Mouse (Mus musculus) heart, postnatal 0 days (tissue): ENCODE results near the gene Lgr5. TPM values are rescaled to one million over a fixed set of nuclear protein-coding genes. Genes with fewer than 3 reads are reported as not detected.
A peak's percentile ranks its signal among the peaks of the same experiment; 100 is the strongest.

Experiments used
- ATAC-seq: fragments of 200-750 bp; cut with Nextera tagmentation; 2 replicates; pipeline ENCODE4 v1.8.0; 2017; ENCODE audit warnings: low read depth, moderate number of reproducible peaks, moderate library complexity; ENCODE audit not compliant: insufficient read depth
- DNase-seq: peaks from one replicate; pipeline ENCODE4 v3.0.0-alpha.2; 2016; ENCODE audit warnings: low spot score
- H3K27ac ChIP-seq: fragments of 300-500 bp; sonication (generic); 2 replicates; pipeline ENCODE4 v1.5.1; 2014; ENCODE audit warnings: low read depth, mild to moderate bottlenecking
- H3K27me3 ChIP-seq: fragments of 300-500 bp; sonication (generic); 2 replicates; pipeline ENCODE4 v1.6.1; 2014; ENCODE audit warnings: low read length, mixed read lengths; ENCODE audit not compliant: control insufficient read depth, insufficient read depth
- H3K36me3 ChIP-seq: fragments of 300-500 bp; sonication (generic); replicated peaks from 2 replicates; pipeline ENCODE4 v1.6.1; 2014; ENCODE audit warnings: low read length, mixed read lengths; ENCODE audit not compliant: control insufficient read depth, insufficient read depth
- H3K4me1 ChIP-seq: fragments of 300-500 bp; sonication (generic); 2 replicates; pipeline ENCODE4 v1.6.1; 2014; ENCODE audit warnings: antibody characterized with exemption; ENCODE audit not compliant: control insufficient read depth, insufficient read depth
- H3K4me2 ChIP-seq: fragments of 300-500 bp; sonication (generic); 2 replicates; pipeline ENCODE4 v1.6.1; 2014; ENCODE audit warnings: low read depth, mild to moderate bottlenecking, low read length, moderate library complexity
- H3K4me3 ChIP-seq: fragments of 300-500 bp; sonication (generic); 2 replicates; pipeline ENCODE4 v1.5.1; 2014; ENCODE audit warnings: low read depth, low read length
- H3K9ac ChIP-seq: fragments of 300-500 bp; sonication (generic); replicated peaks from 2 replicates; pipeline ENCODE4 v1.6.1; 2014; ENCODE audit warnings: low read depth, low read length, mixed read lengths
- H3K9me3 ChIP-seq: fragments of 300-500 bp; sonication (generic); replicated peaks from 2 replicates; pipeline ENCODE4 v1.6.1; 2016; ENCODE audit warnings: low read length; ENCODE audit not compliant: control insufficient read depth
- CTCF ChIP-seq: IDR thresholded peaks from 2 replicates; pipeline ENCODE4 v1.5.1; 2016; ENCODE audit warnings: antibody characterized with exemption, control low read depth, low read depth
- EP300 ChIP-seq: IDR thresholded peaks from 2 replicates; pipeline ENCODE4 v1.6.1; 2016; ENCODE audit warnings: antibody characterized with exemption, low read depth
- WGBS: fragments of 180-500 bp; shearing (Covaris S2); extraction: QIAGEN DNeasy Blood & Tissue Kit; methylation state at CpG from one replicate; pipeline ENCODE4 v1.1.7; 2014; 5-methylcytosine and 5-hydroxymethylcytosine counted together
- polyA plus RNA-seq: library from polyadenylated mRNA; unstranded; fragments of >200 nt; fragmentation: Nextera tagmentation; extraction: Ambion mirVana; gene quantifications from 2 replicates; pipeline ENCODE4 v1.2.1, GENCODE M21; 2015
- total RNA-seq: library from RNA; depleted of rRNA; stranded (reverse); fragments of >200 nt; gene quantifications from 2 replicates; pipeline ENCODE4 v1.2.3, GENCODE M21; 2014; ENCODE audit warnings: low replicate concordance

The Lgr5 gene
- total and polyA plus RNA-seq, 2 experiments from 2014 or later, result 0.08 TPM; not detected in 1

GRCm38 (mm10) chr10:115618288-115618856 lies 30.8 kb upstream of the Lgr5 start:
- no peak for DNase-seq

GRCm38 (mm10) chr10:115617456-115618287 lies 30.1 kb upstream of the Lgr5 start:
- H3K36me3 ChIP-seq, result no peaks in the 10 kb centered on the region
- TF ChIP-seq EP300, result no peak
- peak; percentile 68 for TF ChIP-seq CTCF
- H3K4me3 ChIP-seq, result no peak overlapping the region
- DNase-seq (peak; percentile 33), ATAC-seq (peak; percentile 44; the same call in 1 of the 2 replicates)
- H3K4me1 ChIP-seq, result no peaks in the 10 kb centered on the region
- WGBS, result 11% methylated on average over 14 of the region's 15 CpGs
- H3K4me2 ChIP-seq, result peak overlapping the region; percentile 39
- H3K27ac ChIP-seq, result no peak overlapping the region
- H3K9me3 ChIP-seq, result no peaks in the 10 kb centered on the region
- no peak overlapping the region for H3K9ac ChIP-seq
- no peaks in the 10 kb centered on the region for H3K27me3 ChIP-seq

More at GRCm38 (mm10) chr10:115618288-115618856, 30.8 kb upstream of the Lgr5 start:
- H3K27me3 ChIP-seq, result no peaks in the 10 kb centered on the region
- TF ChIP-seq CTCF (no peak), EP300 (no peak)
- WGBS, result 22% methylated on average over 15 of the region's 15 CpGs
- no peak overlapping the region for H3K9ac ChIP-seq
- no peaks in the 10 kb centered on the region for H3K4me1 ChIP-seq
- H3K4me3 ChIP-seq, result no peak overlapping the region
- peak overlapping the region; percentile 39 for H3K4me2 ChIP-seq
- H3K9me3 ChIP-seq, result no peaks in the 10 kb centered on the region
- H3K27ac ChIP-seq, result no peak overlapping the region
- no peak for ATAC-seq
- no peaks in the 10 kb centered on the region for H3K36me3 ChIP-seq

- Histone ChIP-seq H3K9ac (no peak overlapping the region), H3K4me1 (no peaks in the 10 kb centered on the region), H3K36me3 (no peaks in the 10 kb centered on the region), H3K27me3 (no peaks in the 10 kb centered on the region), H3K4me3 (no peak overlapping the region), H3K4me2 (no peak overlapping the region), H3K27ac (no peak overlapping the region), H3K9me3 (no peaks in the 10 kb centered on the region)
- ATAC-seq (no peak), DNase-seq (no peak)
- WGBS, result 81% methylated on average over 1 of the region's 1 CpGs
- TF ChIP-seq EP300, result no peak
- TF ChIP-seq CTCF, result no peak
These were observed 8.2 kb upstream of the Lgr5 start for GRCm38 (mm10) chr10:115595748-115596147.

GRCm38 (mm10) chr10:115593651-115594050 lies 6.1 kb upstream of the Lgr5 start:
- H3K4me2 ChIP-seq, result no peak overlapping the region
- TF ChIP-seq CTCF (no peak), EP300 (no peak)
- no peak overlapping the region for H3K9ac ChIP-seq
- no peaks in the 10 kb centered on the region for H3K4me1 ChIP-seq
- no peak overlapping the region for H3K4me3 ChIP-seq
- ATAC-seq (no peak), DNase-seq (no peak)
- no peak overlapping the region for H3K27ac ChIP-seq
- 78% methylated on average over 6 of the region's 6 CpGs for WGBS
- peaks cover 11% of the 10 kb centered on the region for H3K27me3 ChIP-seq
- H3K9me3 ChIP-seq, result no peaks in the 10 kb centered on the region
- no peaks in the 10 kb centered on the region for H3K36me3 ChIP-seq

GRCm38 (mm10) chr10:115593221-115593620 lies 5.6 kb upstream of the Lgr5 start:
- H3K9me3 ChIP-seq, result no peaks in the 10 kb centered on the region

More at GRCm38 (mm10) chr10:115593221-115593620, 5.6 kb upstream of the Lgr5 start:
- H3K36me3 ChIP-seq, result no peaks in the 10 kb centered on the region
- 61% methylated on average over 11 of the region's 11 CpGs for WGBS
- H3K4me3 ChIP-seq, result no peak overlapping the region
- H3K27me3 ChIP-seq, result peaks cover 15% of the 10 kb centered on the region
- H3K4me2 ChIP-seq, result no peak overlapping the region
- no peak overlapping the region for H3K27ac ChIP-seq
- no peak for DNase-seq
- no peak for ATAC-seq
- no peak overlapping the region for H3K9ac ChIP-seq
- H3K4me1 ChIP-seq, result no peaks in the 10 kb centered on the region
- no peak for TF ChIP-seq CTCF
- no peak for TF ChIP-seq EP300
